Mouse (Mus musculus): ENCODE data around the gene Brms1.
"Not testable (repeated sequence)": the region's sequence is repeated elsewhere in the genome, so short reads cannot be mapped to it uniquely, and the experiment has no call there.

Gene Brms1

DNA sequence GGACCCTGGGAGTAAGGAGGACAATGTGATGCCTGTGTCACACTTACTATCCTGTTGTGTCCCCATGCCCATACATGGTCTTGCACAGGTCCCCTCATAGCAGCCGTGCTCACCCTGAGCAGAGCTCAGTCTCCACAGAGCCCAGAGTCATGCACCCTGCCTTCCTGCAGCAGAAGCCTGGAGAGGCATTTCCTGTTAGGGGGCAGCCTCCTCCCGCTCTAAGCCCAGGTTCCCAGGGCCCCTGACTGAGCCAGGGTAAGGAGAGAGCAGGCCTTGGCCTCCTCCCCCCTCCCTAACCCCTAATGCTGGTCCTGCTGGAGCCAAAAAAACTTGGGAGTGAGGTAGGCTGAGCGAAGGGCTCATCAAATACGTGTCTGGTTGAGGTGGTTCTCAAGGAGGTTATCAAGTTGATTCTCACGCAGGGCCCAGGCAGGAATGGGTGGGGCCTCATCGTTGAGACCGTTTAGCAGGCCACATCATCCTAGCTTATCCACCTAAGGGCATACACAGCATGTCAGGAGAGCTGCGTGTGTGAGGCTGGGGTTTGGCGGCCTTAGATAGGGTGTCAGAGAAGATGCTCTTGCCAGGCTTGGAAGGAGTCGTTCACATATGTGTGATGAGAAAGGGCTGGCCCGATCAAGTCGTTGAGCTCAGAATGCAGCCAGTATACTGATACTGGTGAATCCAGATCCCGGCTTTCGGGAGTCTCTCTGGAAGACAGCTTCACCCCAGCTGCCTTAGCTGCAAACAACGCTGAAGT lies 26.1 kb downstream of the Brms1 start:
- in situ Hi-C loops (cut with MseI, MboI), result no loop called here

DNA sequence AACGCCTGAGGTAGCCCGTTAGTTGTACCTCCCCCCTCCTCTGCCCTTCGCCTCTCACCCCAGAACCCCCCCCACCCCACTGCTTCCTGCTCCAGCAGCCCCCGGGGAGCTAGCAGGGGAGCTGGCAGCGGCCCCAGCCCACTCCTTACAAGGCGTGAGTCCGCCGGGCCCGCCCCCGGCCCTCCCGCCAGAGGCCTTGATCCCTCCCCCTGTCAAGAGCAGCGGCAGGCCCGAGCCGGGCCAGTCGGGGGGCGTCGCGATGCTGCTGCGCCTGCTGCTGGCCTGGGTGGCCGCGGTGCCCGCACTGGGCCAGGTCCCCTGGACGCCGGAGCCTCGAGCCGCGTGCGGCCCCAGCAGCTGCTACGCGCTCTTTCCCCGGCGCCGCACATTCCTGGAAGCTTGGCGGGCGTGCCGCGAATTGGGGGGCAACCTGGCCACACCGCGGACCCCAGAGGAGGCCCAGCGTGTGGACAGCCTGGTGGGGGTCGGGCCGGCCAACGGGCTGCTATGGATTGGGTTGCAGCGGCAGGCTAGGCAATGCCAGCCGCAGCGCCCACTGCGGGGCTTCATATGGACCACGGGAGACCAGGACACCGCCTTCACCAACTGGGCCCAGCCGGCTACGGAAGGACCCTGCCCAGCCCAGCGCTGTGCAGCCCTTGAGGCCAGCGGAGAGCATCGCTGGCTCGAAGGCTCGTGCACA lies 26.9 kb downstream of the Brms1 start, which contains the start of gene Cd248:
Gene Cd248 (plus strand): TSS at position 212 of the 703 bp plus-strand sequence.
- in situ Hi-C loops (cut with MseI, MboI), result no loop called here

DNA sequence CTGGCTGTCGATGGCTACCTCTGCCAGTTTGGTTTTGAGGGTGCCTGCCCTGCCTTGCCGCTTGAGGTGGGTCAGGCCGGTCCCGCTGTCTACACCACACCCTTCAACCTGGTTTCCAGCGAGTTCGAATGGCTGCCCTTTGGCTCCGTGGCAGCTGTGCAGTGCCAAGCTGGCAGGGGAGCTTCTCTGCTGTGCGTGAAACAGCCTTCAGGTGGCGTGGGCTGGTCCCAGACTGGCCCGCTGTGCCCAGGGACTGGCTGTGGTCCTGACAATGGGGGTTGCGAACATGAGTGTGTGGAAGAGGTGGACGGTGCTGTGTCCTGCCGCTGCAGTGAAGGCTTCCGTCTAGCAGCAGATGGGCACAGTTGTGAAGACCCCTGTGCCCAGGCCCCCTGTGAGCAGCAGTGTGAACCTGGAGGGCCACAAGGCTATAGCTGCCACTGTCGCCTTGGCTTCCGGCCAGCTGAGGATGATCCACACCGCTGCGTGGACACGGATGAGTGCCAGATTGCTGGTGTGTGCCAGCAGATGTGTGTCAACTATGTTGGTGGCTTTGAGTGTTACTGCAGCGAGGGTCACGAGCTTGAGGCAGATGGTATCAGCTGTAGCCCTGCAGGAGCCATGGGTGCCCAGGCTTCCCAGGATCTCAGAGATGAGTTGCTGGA lies 27.5 kb downstream of the Brms1 start:
- in situ Hi-C loops (cut with MseI, MboI), result no loop called here

DNA sequence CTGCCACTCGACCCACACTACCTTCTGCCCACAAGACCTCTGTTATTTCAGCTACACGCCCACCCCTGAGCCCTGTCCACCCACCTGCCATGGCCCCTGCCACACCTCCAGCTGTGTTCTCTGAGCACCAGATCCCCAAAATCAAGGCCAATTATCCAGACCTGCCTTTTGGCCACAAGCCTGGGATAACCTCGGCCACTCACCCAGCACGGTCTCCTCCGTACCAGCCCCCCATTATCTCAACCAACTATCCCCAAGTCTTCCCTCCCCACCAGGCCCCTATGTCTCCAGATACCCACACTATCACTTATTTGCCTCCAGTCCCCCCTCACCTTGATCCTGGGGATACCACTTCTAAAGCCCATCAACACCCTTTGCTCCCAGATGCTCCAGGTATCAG lies 28.3 kb downstream of the Brms1 start:
- in situ Hi-C loops (cut with MseI, MboI), result no loop called here

DNA sequence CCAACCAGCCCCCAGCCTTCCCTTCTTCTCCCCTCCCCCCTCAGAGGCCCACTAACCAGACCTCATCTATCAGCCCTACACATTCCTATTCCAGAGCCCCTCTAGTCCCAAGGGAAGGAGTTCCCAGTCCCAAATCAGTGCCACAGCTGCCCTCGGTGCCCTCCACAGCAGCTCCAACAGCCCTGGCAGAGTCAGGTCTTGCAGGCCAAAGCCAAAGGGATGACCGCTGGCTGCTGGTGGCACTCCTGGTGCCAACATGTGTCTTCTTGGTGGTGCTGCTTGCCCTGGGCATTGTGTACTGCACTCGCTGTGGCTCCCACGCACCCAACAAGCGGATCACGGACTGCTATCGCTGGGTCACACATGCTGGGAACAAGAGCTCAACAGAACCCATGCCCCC lies 28.8 kb downstream of the Brms1 start:
- in situ Hi-C loops (cut with MseI, MboI), result no loop called here

DNA sequence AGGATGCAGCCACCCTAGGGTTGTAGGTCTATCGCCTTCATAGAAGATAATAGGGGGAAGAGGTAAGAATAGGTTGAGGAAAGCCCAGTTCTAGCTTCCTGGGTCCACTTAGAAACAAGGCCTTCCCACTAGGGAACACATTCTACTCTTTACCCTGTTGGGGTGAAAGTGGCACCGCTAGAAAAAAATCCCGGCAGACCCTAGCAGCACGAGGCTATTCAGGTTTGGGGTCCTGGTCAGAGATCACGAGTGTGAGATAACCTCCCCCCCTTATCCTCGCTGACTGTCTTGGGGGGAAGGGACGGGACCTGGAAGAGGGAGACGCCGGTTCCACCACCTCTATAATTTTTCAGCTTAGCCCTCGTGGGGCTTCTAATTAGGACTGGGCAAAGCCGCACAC lies 29.9 kb downstream of the Brms1 start:
- in situ Hi-C loops (cut with MseI, MboI), result no loop called here

DNA sequence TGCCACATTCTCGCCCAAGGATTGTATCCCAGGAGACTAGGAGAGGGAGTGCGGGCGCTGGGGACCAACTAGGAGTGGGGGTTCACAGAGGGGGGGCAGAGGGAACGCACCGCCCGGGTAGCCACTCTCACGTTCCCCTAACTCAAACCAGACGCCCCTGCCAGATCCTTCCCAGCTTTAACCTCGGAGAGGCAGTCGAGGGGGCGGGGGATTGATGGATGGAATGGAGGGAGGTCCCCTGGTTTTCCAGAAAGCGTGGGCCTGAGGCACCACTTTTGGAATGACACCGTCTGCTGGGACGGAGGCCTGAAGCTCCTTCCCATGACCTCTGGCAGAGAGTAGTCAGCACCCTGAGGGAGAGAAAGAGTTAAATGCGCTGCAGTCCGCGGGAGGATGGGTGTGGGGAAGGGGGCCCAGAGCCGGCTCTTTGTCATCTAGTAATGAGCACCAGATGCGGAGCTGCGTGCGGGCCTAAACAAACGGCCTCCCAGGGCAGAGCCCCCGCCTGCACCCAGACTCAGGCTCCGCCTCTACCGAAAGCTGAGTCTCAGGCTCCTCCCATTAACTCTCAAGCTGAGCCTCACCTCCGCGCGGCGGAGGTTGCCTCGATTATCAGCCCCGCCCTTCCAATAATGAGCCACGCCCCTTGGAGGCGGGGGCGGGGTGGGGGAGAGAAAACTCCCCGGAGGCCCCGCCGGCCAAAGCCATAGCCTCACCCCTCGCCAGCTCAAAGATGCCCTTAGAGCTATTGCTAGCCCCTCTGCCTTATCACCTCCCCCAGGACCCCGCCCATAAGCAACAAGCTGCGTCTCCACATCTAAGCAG lies 30.6 kb downstream of the Brms1 start:
- in situ Hi-C loops (cut with MseI, MboI), result no loop called here

DNA sequence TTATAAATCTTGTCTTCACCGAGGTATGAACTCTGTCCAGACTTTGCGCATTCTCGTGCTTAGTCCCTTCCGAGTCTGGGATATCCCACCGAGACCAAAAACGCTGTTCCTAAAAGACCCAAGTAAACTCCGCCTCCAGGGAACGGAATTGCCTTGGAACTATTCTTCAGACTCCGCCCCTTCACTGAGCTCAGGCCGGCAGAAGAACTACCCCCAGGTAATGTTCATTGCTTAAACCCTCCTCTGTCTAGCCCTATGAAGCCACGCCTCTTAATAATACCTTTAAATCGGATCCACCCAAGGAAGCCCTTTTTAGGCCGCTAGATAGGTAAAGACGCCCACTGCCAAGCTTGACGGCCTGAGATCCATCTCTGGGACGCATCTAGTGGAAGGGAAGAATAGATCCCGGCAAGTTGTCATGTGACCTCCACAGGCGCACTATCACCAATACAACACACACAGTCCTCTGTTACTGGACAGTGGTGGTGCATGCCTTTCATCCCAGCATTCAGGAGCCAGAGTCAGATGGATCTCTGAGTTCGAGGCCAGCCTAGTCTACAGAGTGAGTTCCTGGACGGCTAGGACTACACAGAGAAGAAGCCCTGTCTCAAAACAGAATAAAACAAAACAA lies 31.4 kb downstream of the Brms1 start:
- in situ Hi-C loops (cut with MseI, MboI), result no loop called here

DNA sequence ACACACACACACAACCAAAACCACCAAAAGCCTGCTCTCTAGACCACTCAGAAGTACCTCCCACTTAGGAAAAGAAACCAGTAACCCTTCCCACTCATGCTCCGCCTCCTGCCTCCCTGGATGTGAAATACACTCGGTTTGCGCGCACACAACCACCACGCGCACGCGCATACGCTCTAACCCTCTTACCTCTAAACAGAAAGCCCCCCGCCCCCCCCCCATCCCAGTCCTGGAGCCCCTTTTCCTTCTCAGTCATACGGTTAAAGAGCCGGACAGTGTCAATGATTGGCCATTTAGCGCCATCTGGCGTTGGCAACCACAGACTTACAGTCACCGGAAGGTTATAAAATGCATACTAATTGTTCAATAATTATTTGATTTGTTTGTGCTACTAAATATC lies 31.9 kb downstream of the Brms1 start:
- in situ Hi-C loops (cut with MseI, MboI), result no loop called here

DNA sequence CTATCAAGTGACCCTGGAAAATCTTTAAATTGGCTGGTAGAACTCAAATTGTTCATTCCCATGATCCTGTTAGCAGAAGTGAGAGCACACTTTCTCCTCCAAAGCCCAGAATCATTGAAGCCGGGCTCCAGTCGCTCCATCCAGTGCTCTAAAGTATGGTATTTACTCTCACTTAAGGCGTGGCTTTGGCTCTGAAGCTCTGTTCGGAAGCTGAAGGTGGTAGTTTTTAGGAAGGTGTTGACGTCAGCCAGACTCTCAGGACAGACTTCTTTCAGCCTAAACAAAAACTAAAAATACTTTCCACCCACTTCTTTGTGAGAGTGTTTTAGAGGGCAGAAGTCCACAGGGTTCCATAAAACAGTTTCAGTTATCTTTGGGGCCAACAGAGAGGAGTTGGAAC lies 32.4 kb downstream of the Brms1 start:
- in situ Hi-C loops (cut with MseI, MboI), result no loop called here

DNA sequence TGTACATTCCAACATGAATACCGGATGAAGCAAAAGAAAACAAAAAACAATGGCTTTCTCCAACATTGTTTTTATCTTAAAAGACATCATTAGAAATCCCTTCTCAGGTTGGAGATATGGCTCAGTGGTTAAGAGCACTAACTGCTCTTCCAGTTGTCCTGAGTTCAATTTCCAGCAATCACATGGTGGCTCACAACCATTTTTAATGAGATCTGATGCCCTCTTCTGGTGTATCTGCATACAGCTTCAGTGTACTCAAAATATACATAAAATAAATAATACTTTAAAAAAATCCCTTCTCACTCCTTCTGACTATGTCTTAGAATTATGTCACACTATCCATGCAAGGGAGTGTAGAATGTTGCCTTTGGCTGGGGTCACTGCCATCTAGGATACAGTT lies 38.1 kb downstream of the Brms1 start:
- in situ Hi-C loops (cut with MseI, MboI), result no loop called here

DNA sequence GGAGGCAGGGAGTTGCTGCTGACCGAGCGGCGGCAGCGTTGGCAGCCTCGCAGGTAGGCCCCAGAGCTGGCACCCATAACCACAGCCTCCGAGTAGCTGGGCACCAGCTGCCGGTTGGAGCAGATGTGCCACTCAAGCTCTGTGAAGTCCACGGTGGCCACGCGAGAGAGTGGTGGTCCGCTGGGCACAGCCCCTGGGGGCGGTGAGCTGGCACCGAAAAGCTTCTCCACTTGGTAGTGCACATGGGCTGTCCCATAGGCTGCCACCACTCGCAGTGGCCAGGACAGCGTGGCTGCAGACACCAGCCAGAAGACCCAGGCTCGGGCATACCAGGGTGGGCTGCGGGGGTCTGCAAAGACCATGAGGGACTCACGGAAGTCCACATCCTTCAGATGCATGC lies 40.9 kb downstream of the Brms1 start:
- in situ Hi-C loops (cut with MseI, MboI), result no loop called here

DNA sequence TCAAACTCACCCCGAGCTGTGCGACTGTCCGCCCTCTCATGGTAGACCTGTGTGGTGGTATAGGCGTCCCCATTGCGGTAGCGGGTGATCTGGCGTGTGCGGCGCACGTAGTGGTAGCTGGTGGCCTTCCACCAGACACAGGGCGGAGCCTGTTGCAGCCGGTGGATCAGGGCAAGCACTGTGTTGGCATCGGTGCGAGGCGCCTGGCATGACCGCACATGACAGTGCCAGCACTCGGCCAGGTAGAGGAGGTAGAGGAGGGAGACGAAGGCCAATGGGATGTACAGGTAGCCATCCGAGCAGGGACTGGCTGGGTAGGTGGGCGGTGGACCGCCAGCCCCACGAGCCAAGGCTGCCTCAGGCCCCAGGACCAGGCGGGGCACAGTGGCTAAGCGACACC lies 41.4 kb downstream of the Brms1 start:
- in situ Hi-C loops (cut with MseI, MboI), result no loop called here

DNA sequence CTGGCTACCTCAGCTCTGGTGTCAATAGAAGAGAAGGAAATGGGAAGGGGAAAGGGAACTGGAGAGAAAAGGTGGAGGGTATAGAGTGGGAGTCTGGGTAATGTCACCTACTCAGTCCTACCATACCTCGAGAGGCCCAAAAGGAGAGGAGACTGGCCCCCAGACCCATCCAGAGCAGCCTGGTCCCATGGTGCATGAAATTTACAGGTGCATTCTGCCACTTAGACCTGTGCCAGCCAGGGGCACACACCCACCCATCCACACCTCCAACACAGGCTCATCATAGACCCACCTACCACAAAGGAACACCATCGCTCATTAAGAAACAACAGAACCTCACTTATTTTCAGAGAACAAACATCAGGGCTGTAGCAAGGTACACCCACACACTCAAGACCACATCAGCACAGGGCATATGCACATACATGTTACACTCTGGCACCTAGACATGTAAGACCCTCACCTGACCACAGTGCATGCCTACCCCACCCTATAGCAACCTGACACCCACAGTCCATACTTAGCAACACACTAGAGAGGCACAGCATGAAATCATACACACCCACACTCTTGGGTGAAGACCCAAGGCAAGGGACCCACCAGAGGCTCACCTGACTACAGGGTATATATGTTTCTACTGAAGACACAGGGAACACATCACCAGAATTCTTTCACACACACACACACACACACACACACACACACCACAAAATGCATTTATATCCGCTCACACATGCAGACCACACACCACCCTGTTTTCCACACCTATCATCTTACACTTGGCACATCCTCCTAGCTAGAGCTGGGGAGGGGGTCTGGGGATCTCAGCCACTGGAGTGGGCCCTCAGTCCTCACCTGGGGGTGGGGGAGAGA lies 43.0 kb downstream of the Brms1 start:
- in situ Hi-C loops (cut with MseI, MboI), result no loop called here

DNA sequence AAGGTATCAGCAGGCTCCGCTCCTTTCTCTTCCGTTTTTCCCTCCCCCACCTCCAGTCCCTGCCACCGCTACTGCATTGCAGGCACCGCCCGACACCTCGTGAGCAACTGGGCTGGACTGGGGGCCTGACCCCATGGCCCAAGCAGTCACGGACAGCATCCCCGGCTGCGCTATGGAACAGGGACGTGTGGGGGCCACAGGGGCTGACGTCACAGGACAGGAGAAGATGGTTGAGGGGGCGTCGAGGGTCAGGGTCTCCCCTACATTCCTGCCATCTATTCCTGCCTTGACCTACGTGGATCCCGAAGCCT lies 43.6 kb downstream of the Brms1 start:
- in situ Hi-C loops (cut with MseI, MboI), result no loop called here

DNA sequence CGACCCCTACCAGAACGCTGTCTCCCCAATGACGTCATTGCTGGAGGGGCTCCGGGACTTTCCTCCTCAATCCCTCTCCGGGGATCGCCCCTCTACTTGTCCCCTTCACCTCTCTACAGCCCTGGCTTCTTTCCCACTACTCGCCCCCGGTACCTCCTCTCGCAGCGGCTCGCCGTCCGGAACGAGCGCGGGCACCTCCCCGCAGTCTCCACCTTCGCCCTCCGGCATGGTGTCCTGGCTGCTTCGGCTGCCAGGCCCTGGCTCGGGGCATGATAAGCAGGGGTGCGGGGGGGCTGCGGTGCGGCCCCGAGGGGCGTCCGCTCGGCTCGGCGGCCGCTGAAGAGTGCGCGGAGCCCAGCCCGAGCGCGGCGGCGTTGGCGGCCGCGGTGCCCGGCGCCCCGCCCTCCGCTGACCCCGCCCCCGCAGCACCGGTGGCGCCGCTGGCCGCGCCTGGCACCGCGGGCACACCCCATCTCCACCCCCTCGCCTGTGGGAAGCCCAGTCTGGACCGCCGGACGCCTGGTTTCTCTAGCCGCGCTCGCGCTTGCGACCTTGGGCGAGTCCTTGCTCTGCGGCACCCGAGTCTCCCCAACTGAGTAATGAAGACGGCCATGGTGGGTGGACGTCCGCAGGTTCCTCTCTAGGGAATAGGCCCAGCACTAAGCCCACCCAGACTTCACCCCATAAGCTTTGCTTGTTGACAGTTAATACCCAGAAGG lies 44.1 kb downstream of the Brms1 start, which contains the start of gene Tmem151a:
Gene Tmem151a (minus strand): TSS at position 387 of the 719 bp plus-strand sequence.
- in situ Hi-C loops (cut with MseI, MboI), result no loop called here

DNA sequence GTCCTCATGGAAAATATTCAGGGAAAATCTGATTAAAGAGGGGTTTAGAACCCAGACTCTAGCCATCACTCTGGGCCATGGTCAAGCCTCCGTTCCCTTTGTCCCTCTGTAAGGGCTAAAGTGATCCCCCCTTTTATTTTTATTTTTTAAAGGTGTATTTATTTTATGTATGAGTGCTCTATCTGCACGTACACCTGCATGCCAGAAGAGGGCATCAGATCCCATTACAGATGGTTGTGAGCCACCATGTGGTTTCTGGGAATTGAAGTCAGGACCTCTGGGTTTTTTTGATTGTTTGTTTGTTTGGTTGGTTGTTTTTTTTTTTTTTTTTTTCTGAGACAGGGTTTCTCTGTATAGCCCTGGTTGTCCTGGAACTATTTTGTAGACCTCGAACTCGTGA lies 45.4 kb downstream of the Brms1 start:
- in situ Hi-C loops (cut with MseI, MboI), result not testable (repeated sequence)

DNA sequence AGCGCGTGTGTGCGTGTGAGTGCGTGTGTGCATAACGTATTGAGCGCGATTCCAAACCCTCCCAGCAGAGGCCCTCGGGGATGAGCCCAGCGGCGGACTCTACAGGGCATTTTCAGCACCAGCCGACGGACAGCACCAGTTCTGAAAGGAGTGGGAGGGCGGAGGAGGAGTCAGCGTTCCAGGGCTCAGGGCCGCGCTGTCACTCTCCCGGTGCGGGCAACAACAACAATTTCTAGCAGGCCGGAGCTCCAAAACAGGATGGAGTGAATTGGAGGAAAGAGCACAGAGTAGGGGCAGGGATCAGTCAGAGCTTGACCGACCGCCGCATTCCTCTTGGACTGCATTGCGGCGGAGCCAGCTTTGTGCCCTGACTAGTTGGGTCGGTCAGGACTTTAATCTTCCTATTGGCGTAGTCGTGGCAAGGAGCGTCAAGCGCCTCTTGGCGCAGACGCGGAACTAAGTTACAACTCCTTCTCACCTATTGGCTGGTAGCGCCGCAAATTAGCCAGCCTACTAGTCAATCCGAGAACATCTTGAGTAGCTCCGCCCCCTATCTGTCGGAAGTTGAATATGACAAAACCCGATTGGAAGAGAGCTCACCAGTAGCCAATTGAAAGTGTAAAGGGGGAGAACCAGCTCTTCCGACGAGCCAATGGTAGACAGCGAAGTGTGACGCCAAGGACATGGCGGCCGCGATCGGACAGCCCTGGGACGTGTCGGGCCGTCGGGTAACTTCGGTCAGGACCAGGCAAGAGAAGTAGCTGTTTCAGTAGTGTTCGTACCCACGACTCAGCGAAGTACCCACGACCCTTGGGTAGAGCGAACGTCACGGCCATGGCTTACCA lies 47.0 kb downstream of the Brms1 start, which contains the start of gene Yif1a:
Gene Yif1a (plus strand): TSS at position 655 of the 845 bp plus-strand sequence.
- in situ Hi-C loops (cut with MseI, MboI), result no loop called here

DNA sequence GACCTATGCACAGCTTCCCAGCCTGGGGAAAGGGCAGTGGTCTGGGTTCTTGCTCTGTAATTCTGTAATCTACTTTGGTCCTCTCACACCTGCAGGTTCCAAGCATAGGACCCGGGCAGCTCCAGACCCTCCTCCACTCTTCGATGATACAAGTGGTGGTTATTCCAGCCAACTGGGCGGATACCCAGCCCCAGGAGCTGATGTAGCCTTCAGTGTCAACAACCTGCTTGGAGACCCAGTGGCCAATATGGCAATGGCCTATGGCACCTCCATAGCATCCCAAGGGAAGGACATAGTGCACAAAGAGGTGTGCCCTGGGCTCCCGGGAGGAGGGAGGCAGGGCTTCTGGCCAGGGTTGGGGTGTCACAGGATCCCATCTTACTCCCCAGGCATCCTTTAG lies 48.2 kb downstream of the Brms1 start:
- in situ Hi-C loops (cut with MseI, MboI), result no loop called here

All from mouse trophoblast stem cell (cell line).